Mouse (Mus musculus) heart, adult 2 months (tissue): ENCODE results near the gene Nans.

ENCODE experiments used
- CTCF ChIP-seq: fragments of 200-600 bp; IDR thresholded peaks from 2 replicates; pipeline ENCODE4 v1.8.1; 2022; ENCODE audit warnings: antibody characterized with exemption, mild to moderate bottlenecking, moderate library complexity
- EP300 ChIP-seq: fragments of 200-500 bp; IDR thresholded peaks from 2 replicates; pipeline ENCODE4 v1.6.1; 2011; ENCODE audit warnings: low read depth, low read length, control low read depth; ENCODE audit not compliant: insufficient read depth
- POLR2A ChIP-seq: fragments of 200-500 bp; IDR thresholded peaks from 2 replicates; pipeline ENCODE4 v1.6.1; 2011; ENCODE audit warnings: mild to moderate bottlenecking, low read depth, low read length, control low read depth; ENCODE audit not compliant: insufficient read depth

- TF ChIP-seq POLR2A (no peak), CTCF (no peak), EP300 (no peak)
Measured at GRCm38 (mm10) chr4:46550406-46550805, 61.4 kb downstream of the Nans start.
